Mouse (Mus musculus) embryo, embryonic 10.5 days (tissue): ENCODE measurements at regions not wholly inside any gene's neighbourhood (a gene's known extent, or its start where the extent isn't known, plus 50 kb on each side); places are given as distances from the start of the nearest gene placed in this dataset.

Experiments
- DNase-seq: peaks from one replicate; pipeline ENCODE4 v3.0.0-alpha.2; 2015; ENCODE audit warnings: low spot score

GRCm38 (mm10) chr8:89444466-89444865 is 400.5 kb upstream of the Sall1 start:
- no peak for DNase-seq

- DNase-seq, result no peak
Observed at GRCm38 (mm10) chr8:89439304-89439703, 395.3 kb upstream of the Sall1 start.

- DNase-seq, result no peak
Observed at GRCm38 (mm10) chr8:89426969-89427368, 383.0 kb upstream of the Sall1 start.

GRCm38 (mm10) chr8:89415287-89415686 is 371.3 kb upstream of the Sall1 start:
- no peak for DNase-seq

GRCm38 (mm10) chr8:89412500-89412899 is 368.5 kb upstream of the Sall1 start:
- DNase-seq, result no peak

GRCm38 (mm10) chr8:89412046-89412445 is 368.1 kb upstream of the Sall1 start:
- peak; percentile 75 for DNase-seq

- no peak for DNase-seq
Observed at GRCm38 (mm10) chr8:89406688-89407087, 362.7 kb upstream of the Sall1 start.

GRCm38 (mm10) chr8:89404287-89404686 is 360.3 kb upstream of the Sall1 start:
- DNase-seq, result no peak

GRCm38 (mm10) chr8:89396673-89397072 is 352.7 kb upstream of the Sall1 start:
- no peak for DNase-seq

GRCm38 (mm10) chr8:89392749-89393148 is 348.8 kb upstream of the Sall1 start:
- no peak for DNase-seq

GRCm38 (mm10) chr8:89388761-89389160 is 344.8 kb upstream of the Sall1 start:
- no peak for DNase-seq

GRCm38 (mm10) chr8:89387295-89387694 is 343.3 kb upstream of the Sall1 start:
- DNase-seq, result peak; percentile 73

- no peak for DNase-seq
Observed at GRCm38 (mm10) chr8:89385028-89385427, 341.1 kb upstream of the Sall1 start.

- DNase-seq, result no peak
Observed at GRCm38 (mm10) chr8:89383781-89384180, 339.8 kb upstream of the Sall1 start.

GRCm38 (mm10) chr8:89382538-89383380 is 338.8 kb upstream of the Sall1 start:
- no peak for DNase-seq

GRCm38 (mm10) chr8:89380436-89380835 is 336.5 kb upstream of the Sall1 start:
- no peak for DNase-seq

- no peak for DNase-seq
Observed at GRCm38 (mm10) chr8:89372761-89373160, 328.8 kb upstream of the Sall1 start.

GRCm38 (mm10) chr8:89371773-89372132 is 327.8 kb upstream of the Sall1 start:
- no peak for DNase-seq

GRCm38 (mm10) chr8:89370816-89371772 is 327.1 kb upstream of the Sall1 start:
- DNase-seq, result peak; percentile 54

- DNase-seq, result no peak
Observed at GRCm38 (mm10) chr8:89365430-89365829, 321.5 kb upstream of the Sall1 start.

- no peak for DNase-seq
Observed at GRCm38 (mm10) chr8:89358411-89358810, 314.4 kb upstream of the Sall1 start.

GRCm38 (mm10) chr8:89345547-89345946 is 301.6 kb upstream of the Sall1 start:
- no peak for DNase-seq

- no peak for DNase-seq
Observed at GRCm38 (mm10) chr8:89341686-89342085, 297.7 kb upstream of the Sall1 start.
